Mouse (Mus musculus): ENCODE measurements around the gene Polr2e. TPM values are rescaled to one million over a fixed set of nuclear protein-coding genes. Genes with fewer than 3 reads are reported as not detected.

Polr2e gene
- polyA plus RNA-seq, 1 experiment from 2014 or later: 145 TPM

GRCm38 (mm10) chr10:79989272-79989786, 50.3 kb downstream of the Polr2e start:
- peaks cover 39% of the 10 kb centered on the region for H3K27me3 ChIP-seq
- no peak overlapping the region for H3K27ac ChIP-seq (replicated peaks)
- peak overlapping the region; percentile 47 for H3K4me3 ChIP-seq
- H3K4me2 ChIP-seq: peak overlapping the region; percentile 75
- H3K9me3 ChIP-seq: no peaks in the 10 kb centered on the region
- H3K36me3 ChIP-seq: no peaks in the 10 kb centered on the region
- 33% methylated on average over 8 of the region's 8 CpGs for WGBS
- H3K4me1 ChIP-seq (replicated peaks): peaks cover 30% of the 10 kb centered on the region
- no peak for ATAC-seq (ENCODE audit: low FRiP score, low read depth)
- 0 out of 2 replicates have a peak overlapping the region, but pooled peaks have one; percentile 47 for H3K9ac ChIP-seq

- H3K9ac ChIP-seq: peak within 1 kb of the TSS; percentile 47
- peaks cover 30% of the 10 kb centered on the region for H3K4me1 ChIP-seq (replicated peaks)
- peak within 1 kb of the TSS; percentile 47 for H3K4me3 ChIP-seq
- H3K27ac ChIP-seq (replicated peaks): no peak within 1 kb of the TSS
- H3K4me2 ChIP-seq: peak within 1 kb of the TSS; percentile 75
- under 1% methylated on average over 51 of the region's 59 CpGs for WGBS
- H3K27me3 ChIP-seq: peaks cover 39% of the 10 kb centered on the region
- no peaks in the 10 kb centered on the region for H3K9me3 ChIP-seq
- ATAC-seq (ENCODE audit: low FRiP score, low read depth): no peak
- no peaks in the 10 kb centered on the region for H3K36me3 ChIP-seq
These were observed 50.9 kb downstream of the Polr2e start, which contains the start of gene Cnn2 for GRCm38 (mm10) chr10:79988506-79989271. TSS of gene Cnn2 (plus strand) at chr10:79988584.

- Histone ChIP-seq H3K27ac (replicated peaks) (no peak overlapping the region), H3K9ac (peak overlapping the region; percentile 47), H3K27me3 (peaks cover 39% of the 10 kb centered on the region), H3K36me3 (no peaks in the 10 kb centered on the region), H3K4me2 (peak overlapping the region; percentile 75), H3K9me3 (no peaks in the 10 kb centered on the region), H3K4me3 (peak overlapping the region; percentile 47), H3K4me1 (replicated peaks) (peaks cover 36% of the 10 kb centered on the region)
- 10% methylated on average over 27 of the region's 27 CpGs for WGBS
- ATAC-seq (ENCODE audit: low FRiP score, low read depth): no peak
These were observed 51.7 kb downstream of the Polr2e start for GRCm38 (mm10) chr10:79987771-79988505.

- Histone ChIP-seq H3K36me3 (no peaks in the 10 kb centered on the region), H3K4me3 (peak overlapping the region; percentile 1; the same call in 1 of the 2 replicates), H3K9me3 (no peaks in the 10 kb centered on the region), H3K27me3 (peaks cover 39% of the 10 kb centered on the region), H3K9ac (no peak overlapping the region), H3K27ac (replicated peaks) (no peak overlapping the region), H3K4me1 (replicated peaks) (peaks cover 44% of the 10 kb centered on the region), H3K4me2 (peak overlapping the region; percentile 96; the same call in 1 of the 2 replicates)
- 4% methylated on average over 11 of the region's 11 CpGs for WGBS
- no peak for ATAC-seq (ENCODE audit: low FRiP score, low read depth)
These were observed 52.6 kb downstream of the Polr2e start for GRCm38 (mm10) chr10:79986963-79987362.

- Histone ChIP-seq H3K4me3 (peak overlapping the region; percentile 56), H3K9ac (peak overlapping the region; percentile 64), H3K4me1 (replicated peaks) (peaks cover 50% of the 10 kb centered on the region), H3K9me3 (no peaks in the 10 kb centered on the region), H3K27ac (replicated peaks) (peak overlapping the region; percentile 93), H3K36me3 (no peaks in the 10 kb centered on the region), H3K4me2 (peak overlapping the region; percentile 96), H3K27me3 (peaks cover 39% of the 10 kb centered on the region)
- no peak for ATAC-seq (ENCODE audit: low FRiP score, low read depth)
- WGBS: 36% methylated on average over 6 of the region's 6 CpGs
These were observed 53.2 kb downstream of the Polr2e start for GRCm38 (mm10) chr10:79986232-79986878.

Other genes starting within 250 kb of the Polr2e start
- gene Prss57, start 248.8 kb downstream of the Polr2e start, polyA plus RNA-seq (2015; fragmentation: Nextera tagmentation; extraction: Ambion mirVana): 0.27 and 0.28 TPM in 2 replicates
- gene Palm, start 246.2 kb downstream of the Polr2e start, polyA plus RNA-seq (2015; fragmentation: Nextera tagmentation; extraction: Ambion mirVana): 277 and 303 TPM in 2 replicates
- gene Misp, start 218.8 kb downstream of the Polr2e start, polyA plus RNA-seq (2015; fragmentation: Nextera tagmentation; extraction: Ambion mirVana): 0.49 and 0.92 TPM in 2 replicates
- gene Ptbp1, start 185.4 kb downstream of the Polr2e start, polyA plus RNA-seq (2015; fragmentation: Nextera tagmentation; extraction: Ambion mirVana): 74.8 and 77.1 TPM in 2 replicates
- 11.0 and 11.3 TPM in 2 replicates for gene Prtn3, start 165.3 kb downstream of the Polr2e start, polyA plus RNA-seq (2015; fragmentation: Nextera tagmentation; extraction: Ambion mirVana)
- gene Plppr3, start 165.2 kb downstream of the Polr2e start, polyA plus RNA-seq (2015; fragmentation: Nextera tagmentation; extraction: Ambion mirVana): 383 and 417 TPM in 2 replicates
- 0.16 TPM in 1 of 2 replicates, not detected in the other for gene Elane, start 153.5 kb downstream of the Polr2e start, polyA plus RNA-seq (2015; fragmentation: Nextera tagmentation; extraction: Ambion mirVana)
- not detected in 2 replicates for gene Cfd, start 148.9 kb downstream of the Polr2e start, polyA plus RNA-seq (2015; fragmentation: Nextera tagmentation; extraction: Ambion mirVana)
- 51.2 and 54.2 TPM in 2 replicates for gene Med16, start 130.9 kb downstream of the Polr2e start, polyA plus RNA-seq (2015; fragmentation: Nextera tagmentation; extraction: Ambion mirVana)
- gene Gm26602, start 128.9 kb downstream of the Polr2e start, polyA plus RNA-seq (2015; fragmentation: Nextera tagmentation; extraction: Ambion mirVana): 3.0 TPM in 1 of 2 replicates, not detected in the other
- gene Kiss1r, start 122.8 kb downstream of the Polr2e start, polyA plus RNA-seq (2015; fragmentation: Nextera tagmentation; extraction: Ambion mirVana): 2.7 and 3.1 TPM in 2 replicates
- 258 and 289 TPM in 2 replicates for gene R3hdm4, start 118.6 kb downstream of the Polr2e start, polyA plus RNA-seq (2015; fragmentation: Nextera tagmentation; extraction: Ambion mirVana)
- gene Arid3a, start 112.8 kb downstream of the Polr2e start, polyA plus RNA-seq (2015; fragmentation: Nextera tagmentation; extraction: Ambion mirVana): 2.9 and 3.2 TPM in 2 replicates
- 93.6 and 94.7 TPM in 2 replicates for gene Wdr18, start 79.6 kb downstream of the Polr2e start, polyA plus RNA-seq (2015; fragmentation: Nextera tagmentation; extraction: Ambion mirVana)
- gene Grin3b, start 69.1 kb downstream of the Polr2e start, polyA plus RNA-seq (2015; fragmentation: Nextera tagmentation; extraction: Ambion mirVana): 0.29 and 0.34 TPM in 2 replicates
- 24.5 and 27.3 TPM in 2 replicates for gene Tmem259, start 55.5 kb downstream of the Polr2e start, polyA plus RNA-seq (2015; fragmentation: Nextera tagmentation; extraction: Ambion mirVana)
- 29.4 and 33.6 TPM in 2 replicates for gene Cnn2, start 51.2 kb downstream of the Polr2e start, polyA plus RNA-seq (2015; fragmentation: Nextera tagmentation; extraction: Ambion mirVana)
- gene Abca7, start 43.3 kb downstream of the Polr2e start, polyA plus RNA-seq (2015; fragmentation: Nextera tagmentation; extraction: Ambion mirVana): 4.8 and 5.4 TPM in 2 replicates
- 2.3 and 2.5 TPM in 2 replicates for gene Arhgap45, start 23.1 kb downstream of the Polr2e start, polyA plus RNA-seq (2015; fragmentation: Nextera tagmentation; extraction: Ambion mirVana)
- gene Gpx4, start 7.4 kb upstream of the Polr2e start, polyA plus RNA-seq (2015; fragmentation: Nextera tagmentation; extraction: Ambion mirVana): 583 and 596 TPM in 2 replicates
- 12.6 and 12.9 TPM in 2 replicates for gene Sbno2, start 65.8 kb upstream of the Polr2e start, polyA plus RNA-seq (2015; fragmentation: Nextera tagmentation; extraction: Ambion mirVana)
- 18.6 and 20.0 TPM in 2 replicates for gene Stk11, start 76.0 kb upstream of the Polr2e start, polyA plus RNA-seq (2015; fragmentation: Nextera tagmentation; extraction: Ambion mirVana)
- gene Atp5d, start 98.8 kb upstream of the Polr2e start, polyA plus RNA-seq (2015; fragmentation: Nextera tagmentation; extraction: Ambion mirVana): 503 and 517 TPM in 2 replicates
- 61.4 and 71.3 TPM in 2 replicates for gene Cbarp, start 101.0 kb upstream of the Polr2e start, polyA plus RNA-seq (2015; fragmentation: Nextera tagmentation; extraction: Ambion mirVana)
- gene Midn, start 108.5 kb upstream of the Polr2e start, polyA plus RNA-seq (2015; fragmentation: Nextera tagmentation; extraction: Ambion mirVana): 22.6 and 26.0 TPM in 2 replicates
- 295 and 319 TPM in 2 replicates for gene Cirbp, start 126.2 kb upstream of the Polr2e start, polyA plus RNA-seq (2015; fragmentation: Nextera tagmentation; extraction: Ambion mirVana)
- gene 1600002K03Rik, start 133.1 kb upstream of the Polr2e start, polyA plus RNA-seq (2015; fragmentation: Nextera tagmentation; extraction: Ambion mirVana): 10.1 and 12.7 TPM in 2 replicates
- gene Efna2, start 139.7 kb upstream of the Polr2e start, polyA plus RNA-seq (2015; fragmentation: Nextera tagmentation; extraction: Ambion mirVana): 29.1 and 33.6 TPM in 2 replicates
- gene Mum1, start 186.6 kb upstream of the Polr2e start, polyA plus RNA-seq (2015; fragmentation: Nextera tagmentation; extraction: Ambion mirVana): 36.5 and 38.6 TPM in 2 replicates
- gene Ndufs7, start 209.3 kb upstream of the Polr2e start, polyA plus RNA-seq (2015; fragmentation: Nextera tagmentation; extraction: Ambion mirVana): 311 and 321 TPM in 2 replicates
- 24.6 and 28.1 TPM in 2 replicates for gene Gamt, start 221.2 kb upstream of the Polr2e start, polyA plus RNA-seq (2015; fragmentation: Nextera tagmentation; extraction: Ambion mirVana)
- gene Dazap1, start 221.7 kb upstream of the Polr2e start, polyA plus RNA-seq (2015; fragmentation: Nextera tagmentation; extraction: Ambion mirVana): 46.9 and 51.3 TPM in 2 replicates